Comparison of ENCODE assay signal across 8 mouse cellular contexts in the genomic region with DNA sequence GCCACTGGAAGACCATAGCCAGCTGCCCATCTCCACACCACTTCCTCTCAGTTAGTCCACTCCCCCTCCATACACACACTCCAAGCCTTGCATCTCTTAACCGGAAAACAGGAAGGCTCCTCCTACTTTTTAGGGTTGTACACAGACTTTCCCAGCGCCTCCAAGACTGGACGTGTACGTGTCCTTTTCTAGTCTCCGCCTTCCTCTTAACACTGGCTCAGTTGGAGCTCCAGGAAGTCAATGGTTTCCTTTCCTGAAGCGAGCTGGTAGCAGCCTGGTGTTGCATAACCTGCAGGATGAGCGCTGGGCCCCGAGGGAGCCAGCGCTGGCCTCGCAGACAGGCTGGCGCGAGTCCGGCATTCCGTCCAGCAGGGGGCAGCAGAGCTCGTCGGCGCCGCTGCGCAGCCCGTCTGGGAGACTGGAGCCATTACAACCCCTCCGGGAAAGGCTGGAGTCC.
DNase-seq lines count a peak whose midpoint lies in the region; ATAC-seq lines count a peak whose summit lies in the region.

No protein-coding gene starts in this region.

- peak overlapping the region; percentile 84 for H3K27ac ChIP-seq in embryonic facial prominence, embryonic 10.5 days (replicated peaks)
- H3K27ac ChIP-seq in intestine, embryonic 16.5 days (ENCODE audit: low read length) = peak overlapping the region; percentile 74; the same call in 1 of the 2 replicates

- no peaks in the 10 kb centered on the region for H3K36me3 ChIP-seq in embryonic facial prominence, embryonic 10.5 days (replicated peaks)
- H3K36me3 ChIP-seq in intestine, embryonic 16.5 days (ENCODE audit: control insufficient read depth, insufficient read depth, low read length) = no peaks in the 10 kb centered on the region

- 1% methylated on average over 21 of the region's 21 CpGs for whole genome bisulfite sequencing in embryonic facial prominence, embryonic 10.5 days
- WGBS in intestine, embryonic 16.5 days = under 1% methylated on average over 21 of the region's 21 CpGs

- peaks cover 18% of the 10 kb centered on the region for H3K4me1 ChIP-seq in embryonic facial prominence, embryonic 10.5 days
- 0 out of 2 replicates have a peak, but pooled peaks cover 3% of the 10 kb centered on the region for H3K4me1 ChIP-seq in intestine, embryonic 16.5 days (ENCODE audit: control insufficient read depth, insufficient read depth, low read length)

- intact Hi-C loops in left cerebral cortex, postnatal 25 days (cut with DNase I) = loop anchor here (2.0 to 5.0 kb wide), 5 partner anchors 61 to 340 kb away; a partner anchor contains a TSS

- no peaks in the 10 kb centered on the region for H3K27me3 ChIP-seq in embryonic facial prominence, embryonic 10.5 days (replicated peaks; ENCODE audit: low read depth, poor library complexity, severe bottlenecking)
- H3K27me3 ChIP-seq in intestine, embryonic 16.5 days (replicated peaks; ENCODE audit: control insufficient read depth, insufficient read depth, low read length) = no peaks in the 10 kb centered on the region

- peak overlapping the region; percentile 49 for H3K4me3 ChIP-seq in embryonic facial prominence, embryonic 10.5 days
- peak overlapping the region; percentile 27 for H3K4me3 ChIP-seq in intestine, embryonic 16.5 days (ENCODE audit: low read length)

- H3K9me3 ChIP-seq in embryonic facial prominence, embryonic 10.5 days = no peaks in the 10 kb centered on the region
- no peaks in the 10 kb centered on the region for H3K9me3 ChIP-seq in intestine, embryonic 16.5 days (ENCODE audit: control insufficient read depth, low read length)

- peak overlapping the region; percentile 31; the same call in 1 of the 2 replicates for H3K9ac ChIP-seq in intestine, embryonic 16.5 days (ENCODE audit: low read depth, low read length)

- H3K4me2 ChIP-seq in intestine, embryonic 16.5 days (ENCODE audit: low read depth, low read length) = peak overlapping the region; percentile 48

- DNase-seq in adrenal gland, postnatal 14 days = peak; percentile 97
- DNase-seq in embryonic facial prominence, embryonic 10.5 days (ENCODE audit: low spot score) = peak; percentile 95
- DNase-seq in gonadal fat pad, adult 2 months (ENCODE audit: low read depth) = peak; percentile 59
- peak; percentile 91 to 93 for DNase-seq in left cerebral cortex, postnatal 25 days (ENCODE audit: low spot score in 2 of 2)
- peak; percentile 93 for DNase-seq in mesoderm, embryonic 11.5 days (ENCODE audit: low read depth, low spot score)
- peak; percentile 93 for DNase-seq in right cerebral cortex, postnatal 25 days
- peak; percentile 90 to 96 for DNase-seq in urinary bladder, postnatal 4 days (ENCODE audit: low spot score in 2 of 2)

- ATAC-seq in intestine, embryonic 16.5 days = peak; percentile 96

Comparison
In these comparisons a context has a peak if more than half of its experiments do, and no peak if none do; other contexts are left out.
1. Peak in every context shown above with its lines: DNase-seq, ATAC-seq, H3K4me3 ChIP-seq and H3K27ac ChIP-seq.